Comparison of ENCODE assay signal across 10 mouse cellular contexts in the genomic region with DNA sequence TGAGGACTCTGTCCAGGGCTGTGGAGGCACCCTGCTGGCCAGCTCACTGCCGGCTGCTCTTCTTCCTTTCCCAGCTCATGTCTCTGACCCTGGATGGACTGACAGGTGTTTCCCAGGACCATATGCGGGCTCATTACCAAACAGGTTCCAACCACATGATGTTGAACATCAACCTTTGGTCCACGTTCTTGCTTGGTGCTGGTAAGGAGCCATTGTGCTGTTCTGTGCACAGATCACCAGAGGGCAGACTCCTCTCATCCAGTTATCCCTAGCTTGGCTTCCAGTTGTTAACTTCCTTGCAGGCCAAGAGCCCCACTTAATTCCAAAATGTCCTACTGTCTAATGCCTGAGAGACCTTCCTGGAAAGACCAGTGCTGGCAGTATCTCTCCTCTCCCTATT. TPM values are rescaled to one million over a fixed set of nuclear protein-coding genes. Genes with fewer than 3 reads are reported as not detected.
DNase-seq lines count a peak whose midpoint lies in the region; ATAC-seq and TF ChIP-seq lines count a peak whose summit lies in the region.
"Had no signal": no experiment of that assay in that cellular context is flagged by ENCODE, and none has a peak within 500 bp of the region (broad histone marks: within the 10 kb centered on the region; RNA-seq: fewer than 3 reads in every experiment).

No protein-coding gene starts in this region.

- ATAC-seq in intestine, postnatal 0 days: peak; percentile 37
- no peak for ATAC-seq in intestine, embryonic 16.5 days

- no peak overlapping the region for H3K4me2 ChIP-seq in intestine, postnatal 0 days (replicated peaks; ENCODE audit: low read depth)
- no peak overlapping the region for H3K4me2 ChIP-seq in intestine, embryonic 16.5 days (ENCODE audit: low read depth, low read length)
- H3K4me2 ChIP-seq: liver, embryonic 15.5 days had no signal

- DNase-seq in 3T3-L1 (ENCODE audit: low read depth, low spot score) (peak; percentile 58), 416B (ENCODE audit: low read depth) (peak; percentile 29)
- DNase-seq in cerebellum, postnatal 14 days: peak; percentile 60 to 67
- DNase-seq in natural killer cell, adult 2 months (ENCODE audit: low spot score in 2 of 2): no peak
- no peak for DNase-seq in gastrocnemius, adult 8-10 months (ENCODE audit: low spot score in 2 of 2)
- DNase-seq: gastrocnemius, postnatal 10 days; thymus, postnatal 25 days had no signal

- H3K4me1 ChIP-seq in intestine, postnatal 0 days (replicated peaks; ENCODE audit: control insufficient read depth, insufficient read depth, low read length): no peaks in the 10 kb centered on the region
- peaks cover 5% of the 10 kb centered on the region for H3K4me1 ChIP-seq in intestine, embryonic 16.5 days (ENCODE audit: control insufficient read depth, insufficient read depth, low read length)

- WGBS in intestine, postnatal 0 days: 41% methylated on average over 3 of the region's 3 CpGs
- 70% methylated on average over 3 of the region's 3 CpGs for WGBS in intestine, embryonic 16.5 days

- no peak overlapping the region for H3K27ac ChIP-seq in intestine, postnatal 0 days (ENCODE audit: low read depth, low read length)
- H3K27ac ChIP-seq in intestine, embryonic 16.5 days (ENCODE audit: low read length): no peak overlapping the region
- H3K27ac ChIP-seq: liver, embryonic 15.5 days had no signal

- TF ChIP-seq CTCF in intestine, postnatal 0 days (IDR thresholded peaks at IDR 0.05; ENCODE audit: low read depth): peak; percentile 77

- H3K9me3 ChIP-seq in intestine, postnatal 0 days (ENCODE audit: control insufficient read depth): no peaks in the 10 kb centered on the region
- no peaks in the 10 kb centered on the region for H3K9me3 ChIP-seq in intestine, embryonic 16.5 days (ENCODE audit: control insufficient read depth, low read length)
- H3K9me3 ChIP-seq: liver, embryonic 15.5 days had no signal

- H3K27me3 ChIP-seq in intestine, postnatal 0 days (replicated peaks; ENCODE audit: control insufficient read depth, insufficient read depth, low read length): no peaks in the 10 kb centered on the region
- no peaks in the 10 kb centered on the region for H3K27me3 ChIP-seq in intestine, embryonic 16.5 days (replicated peaks; ENCODE audit: control insufficient read depth, insufficient read depth, low read length)
- H3K27me3 ChIP-seq: liver, embryonic 15.5 days had no signal

- H3K36me3 ChIP-seq in intestine, postnatal 0 days (ENCODE audit: control insufficient read depth, insufficient read depth): peaks cover 45% of the 10 kb centered on the region
- H3K36me3 ChIP-seq in intestine, embryonic 16.5 days (ENCODE audit: control insufficient read depth, insufficient read depth, low read length): 0 out of 2 replicates have a peak, but pooled peaks cover 7% of the 10 kb centered on the region

- H3K9ac ChIP-seq in intestine, postnatal 0 days (ENCODE audit: low read depth, low read length): no peak overlapping the region
- H3K9ac ChIP-seq in intestine, embryonic 16.5 days (ENCODE audit: low read depth, low read length): no peak overlapping the region
- H3K9ac ChIP-seq: liver, embryonic 15.5 days had no signal

- H3K4me3 ChIP-seq in intestine, postnatal 0 days (ENCODE audit: low read depth, low read length): no peak overlapping the region
- no peak overlapping the region for H3K4me3 ChIP-seq in intestine, embryonic 16.5 days (ENCODE audit: low read length)
- H3K4me3 ChIP-seq: liver, embryonic 15.5 days had no signal

RNA-seq across cellular contexts. Expression of a gene that starts 4.5 kb away (rescaled TPM):
- 130 and 144 TPM in 2 replicates for polyA plus RNA-seq in intestine, postnatal 0 days (2015; fragmentation: Nextera tagmentation; extraction: Ambion mirVana)
- polyA plus RNA-seq in intestine, embryonic 16.5 days (2015; fragmentation: Nextera tagmentation; extraction: Ambion mirVana): 116 and 117 TPM in 2 replicates
- total RNA-seq in gastrocnemius, adult 8-10 months (2022): 10 to 100 TPM; 49.1 to 55.1 (median 51.9) TPM

RNA-seq across cellular contexts. Expression of a gene that starts 24.9 kb away (rescaled TPM):
- polyA plus RNA-seq in intestine, postnatal 0 days (2015; fragmentation: Nextera tagmentation; extraction: Ambion mirVana): 54.1 and 61.2 TPM in 2 replicates
- polyA plus RNA-seq in intestine, embryonic 16.5 days (2015; fragmentation: Nextera tagmentation; extraction: Ambion mirVana): 104 and 127 TPM in 2 replicates
- 100 to 1,000 TPM; 183 to 223 (median 204) TPM for total RNA-seq in gastrocnemius, adult 8-10 months (2022)

RNA-seq across cellular contexts. Expression of a gene that starts 52.2 kb away (rescaled TPM):
- 5.5 and 7.4 TPM in 2 replicates for polyA plus RNA-seq in intestine, postnatal 0 days (2015; fragmentation: Nextera tagmentation; extraction: Ambion mirVana)
- 8.3 and 8.8 TPM in 2 replicates for polyA plus RNA-seq in intestine, embryonic 16.5 days (2015; fragmentation: Nextera tagmentation; extraction: Ambion mirVana)
- 1 to 10 TPM; 1.4 to 2.6 (median 2.5) TPM for total RNA-seq in gastrocnemius, adult 8-10 months (2022)

Comparison
In these comparisons a context has a peak if more than half of its experiments do, and no peak if none do; other contexts are left out.
1. DNase-seq: peak in 3T3-L1 (single experiment), 416B (single experiment) and cerebellum, postnatal 14 days (2 of 2); none in natural killer cell, adult 2 months (0 of 2) and gastrocnemius, adult 8-10 months (0 of 2).